8 mouse cellular contexts compared by ENCODE assay signal in the genomic region with DNA sequence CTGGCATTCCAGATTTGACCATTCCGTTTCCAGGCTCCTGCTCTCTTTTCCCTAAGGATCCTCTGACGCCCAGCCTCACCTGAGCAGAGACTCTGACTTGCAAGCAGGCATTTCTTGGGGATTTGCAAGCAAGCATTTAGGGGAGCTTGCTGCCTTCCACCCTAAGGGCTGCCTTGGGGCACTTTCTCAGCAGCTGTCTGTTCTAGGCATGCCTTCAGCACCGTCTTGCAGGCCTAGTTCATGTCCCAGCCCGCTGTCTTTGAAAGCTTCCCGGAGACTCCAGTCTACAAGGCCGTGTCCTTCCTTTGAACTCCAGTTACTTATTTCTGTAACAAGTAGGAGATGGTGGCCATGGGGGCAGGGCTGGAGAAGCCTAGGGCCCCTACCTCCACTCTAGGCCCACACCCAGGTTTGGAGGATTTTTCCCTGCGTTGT. TPM values are rescaled to one million over a fixed set of nuclear protein-coding genes. Genes with fewer than 3 reads are reported as not detected.
A peak's percentile ranks its signal among the peaks of the same experiment; 100 is the strongest.
DNase-seq lines count a peak whose midpoint lies in the region; ATAC-seq and TF ChIP-seq lines count a peak whose summit lies in the region.

No protein-coding gene starts in this region.

- no peak for TF ChIP-seq POLR2A in thymus, adult 2 months (IDR thresholded peaks at IDR 0.05; ENCODE audit: control insufficient read depth, extremely low read depth, insufficient read depth, low read length, poor library complexity)

- peak overlapping the region; percentile 9; the same call in 1 of the 2 replicates for H3K4me3 ChIP-seq in thymus, adult 2 months (ENCODE audit: control insufficient read depth, insufficient read depth, low read length)
- H3K4me3 ChIP-seq in forebrain, embryonic 13.5 days: peak overlapping the region; percentile 68
- peak overlapping the region; percentile 88 for H3K4me3 ChIP-seq in kidney, embryonic 16.5 days (ENCODE audit: low read length)
- peak overlapping the region; percentile 61 for H3K4me3 ChIP-seq in midbrain, embryonic 13.5 days (replicated peaks)

- peak overlapping the region; percentile 79 for H3K9ac ChIP-seq in forebrain, embryonic 13.5 days
- H3K9ac ChIP-seq in kidney, embryonic 16.5 days (replicated peaks; ENCODE audit: low read length): peak overlapping the region; percentile 98
- H3K9ac ChIP-seq in midbrain, embryonic 13.5 days (replicated peaks): peak overlapping the region; percentile 68; the same call in 1 of the 2 replicates

- ATAC-seq in forebrain, embryonic 13.5 days: no peak
- ATAC-seq in kidney, embryonic 16.5 days (ENCODE audit: low FRiP score, low TSS enrichment): peak; percentile 41; the same call in 1 of the 2 replicates
- no peak for ATAC-seq in midbrain, embryonic 13.5 days
- no peak for ATAC-seq in erythroblast, adult 5-6 weeks (replicated peaks; ENCODE audit: low FRiP score, poor library complexity, severe bottlenecking)

- DNase-seq in thymus, adult 2 months: no peak
- DNase-seq in thymus, postnatal 10 days (ENCODE audit: low spot score in 2 of 2): no peak
- DNase-seq in cerebellum, postnatal 25 days: no peak
- DNase-seq in right cerebral cortex, adult 2 months (ENCODE audit: low spot score in 2 of 2): no peak

- H3K4me2 ChIP-seq in forebrain, embryonic 13.5 days: peak overlapping the region; percentile 95
- peak overlapping the region; percentile 76 for H3K4me2 ChIP-seq in kidney, embryonic 16.5 days (replicated peaks; ENCODE audit: low read depth, low read length)
- H3K4me2 ChIP-seq in midbrain, embryonic 13.5 days (replicated peaks): peak overlapping the region; percentile 94

- no peaks in the 10 kb centered on the region for H3K9me3 ChIP-seq in forebrain, embryonic 13.5 days (replicated peaks)
- H3K9me3 ChIP-seq in kidney, embryonic 16.5 days (ENCODE audit: low read length): no peaks in the 10 kb centered on the region
- no peaks in the 10 kb centered on the region for H3K9me3 ChIP-seq in midbrain, embryonic 13.5 days

- no peak overlapping the region for H3K27ac ChIP-seq in thymus, adult 2 months (ENCODE audit: control insufficient read depth, insufficient read depth, low read length)
- no peak overlapping the region for H3K27ac ChIP-seq in forebrain, embryonic 13.5 days
- peak overlapping the region; percentile 97 for H3K27ac ChIP-seq in kidney, embryonic 16.5 days (ENCODE audit: low read length)
- no peak overlapping the region for H3K27ac ChIP-seq in midbrain, embryonic 13.5 days

- H3K27me3 ChIP-seq in thymus, adult 2 months (ENCODE audit: control insufficient read depth, insufficient read depth, low read length): no peaks in the 10 kb centered on the region; the same call in 1 of the 2 replicates
- peaks cover 14% of the 10 kb centered on the region for H3K27me3 ChIP-seq in forebrain, embryonic 13.5 days
- H3K27me3 ChIP-seq in kidney, embryonic 16.5 days (ENCODE audit: insufficient read depth, low read length): no peaks in the 10 kb centered on the region
- H3K27me3 ChIP-seq in midbrain, embryonic 13.5 days: peaks cover 39% of the 10 kb centered on the region

- TF ChIP-seq CTCF in thymus, adult 2 months (IDR thresholded peaks at IDR 0.05; ENCODE audit: borderline replicate concordance, control insufficient read depth, extremely low read depth, insufficient read depth, low read length, poor library complexity): no peak

- no peaks in the 10 kb centered on the region for H3K4me1 ChIP-seq in thymus, adult 2 months (replicated peaks; ENCODE audit: control insufficient read depth, insufficient read depth, low read length)
- H3K4me1 ChIP-seq in forebrain, embryonic 13.5 days: peaks cover 22% of the 10 kb centered on the region
- peaks cover 52% of the 10 kb centered on the region for H3K4me1 ChIP-seq in kidney, embryonic 16.5 days (ENCODE audit: insufficient read depth, low read length)
- peaks cover 18% of the 10 kb centered on the region for H3K4me1 ChIP-seq in midbrain, embryonic 13.5 days (replicated peaks)

- 89% methylated on average over 7 of the region's 7 CpGs for WGBS in thymus, adult 2 months
- WGBS in forebrain, embryonic 13.5 days: 49% methylated on average over 7 of the region's 7 CpGs
- WGBS in kidney, embryonic 16.5 days: 6% methylated on average over 7 of the region's 7 CpGs
- 32% methylated on average over 7 of the region's 7 CpGs for WGBS in midbrain, embryonic 13.5 days

- H3K36me3 ChIP-seq in thymus, adult 2 months (ENCODE audit: control insufficient read depth, insufficient read depth, low read length): no peaks in the 10 kb centered on the region
- no peaks in the 10 kb centered on the region for H3K36me3 ChIP-seq in forebrain, embryonic 13.5 days (ENCODE audit: poor library complexity, severe bottlenecking)
- H3K36me3 ChIP-seq in kidney, embryonic 16.5 days (ENCODE audit: insufficient read depth, low read length): no peaks in the 10 kb centered on the region
- H3K36me3 ChIP-seq in midbrain, embryonic 13.5 days: no peaks in the 10 kb centered on the region

RNA-seq across cellular contexts. Expression of a gene that starts 1.0 kb away (rescaled TPM):
- polyA plus RNA-seq in thymus, adult 2 months (2012; rRNA removed): 2.8 and 3.2 TPM in 2 replicates
- 11.6 and 11.8 TPM in 2 replicates for polyA plus RNA-seq in forebrain, embryonic 13.5 days (2015; fragmentation: Nextera tagmentation; extraction: Ambion mirVana)
- 41.4 and 48.4 TPM in 2 replicates for polyA plus RNA-seq in kidney, embryonic 16.5 days (2015; fragmentation: Nextera tagmentation; extraction: Ambion mirVana)
- polyA plus RNA-seq in midbrain, embryonic 13.5 days (2015; fragmentation: Nextera tagmentation; extraction: Ambion mirVana): 6.7 and 7.3 TPM in 2 replicates
- total RNA-seq in erythroblast, adult 5-6 weeks (2015; ENCODE audit: low replicate concordance): 3.8 and 5.4 TPM in 2 replicates
- 2.4 and 3.1 TPM in 2 replicates for total RNA-seq in erythroblast, adult 5-6 weeks (2017; ENCODE audit: low replicate concordance)

Comparison
In these comparisons a context has a peak if more than half of its experiments do, and no peak if none do; other contexts are left out.
1. H3K4me3 ChIP-seq: peak in every context shown above with its lines; median percentile 88 in kidney, embryonic 16.5 days; 68 in forebrain, embryonic 13.5 days; 61 in midbrain, embryonic 13.5 days; 9 in thymus, adult 2 months.